Mouse (Mus musculus): ENCODE results near the gene H2al2a. TPM values are rescaled to one million over a fixed set of nuclear protein-coding genes. Genes with fewer than 3 reads are reported as not detected.

Gene H2al2a
- total RNA-seq (2021) = not detected
- long read RNA-seq, experiment 1 = 0 reads
- long read RNA-seq, experiment 2 = 0 reads

GRCm38 (mm10) chr2:17996858-17997257 is at the start of gene H2al2a:
H2al2a (minus strand) TSS chr2:17996958.
- no peak for DNase-seq

- no peak for DNase-seq
These were observed 49.4 kb upstream of the H2al2a start for GRCm38 (mm10) chr2:18046186-18046585.

- DNase-seq = no peak
These were observed 49.0 kb upstream of the H2al2a start for GRCm38 (mm10) chr2:18045781-18046181.

- DNase-seq = no peak
These were observed 48.5 kb upstream of the H2al2a start for GRCm38 (mm10) chr2:18045143-18045780.

- DNase-seq = peak; percentile 15
These were observed 44.6 kb upstream of the H2al2a start for GRCm38 (mm10) chr2:18041199-18041885.

- peak; percentile 4 for DNase-seq
These were observed 43.8 kb upstream of the H2al2a start for GRCm38 (mm10) chr2:18040347-18041160.

- DNase-seq = peak; percentile 45
These were observed 43.0 kb upstream of the H2al2a start for GRCm38 (mm10) chr2:18039566-18040290.

- DNase-seq = no peak
These were observed 42.2 kb upstream of the H2al2a start for GRCm38 (mm10) chr2:18038895-18039371.

- DNase-seq = no peak
These were observed 41.5 kb upstream of the H2al2a start for GRCm38 (mm10) chr2:18038141-18038752.

- DNase-seq = no peak
These were observed 40.7 kb upstream of the H2al2a start, which contains the start of gene A930004D18Rik for GRCm38 (mm10) chr2:18037491-18037890. A930004D18Rik (minus strand) TSS chr2:18037737.

- DNase-seq = no peak
These were observed 37.9 kb upstream of the H2al2a start for GRCm38 (mm10) chr2:18034371-18035250.

- DNase-seq = no peak
These were observed 36.7 kb upstream of the H2al2a start for GRCm38 (mm10) chr2:18033166-18034108.

GRCm38 (mm10) chr2:18032538-18032895 is 35.8 kb upstream of the H2al2a start:
- no peak for DNase-seq

- DNase-seq = peak; percentile 72
These were observed 35.2 kb upstream of the H2al2a start for GRCm38 (mm10) chr2:18031831-18032537.

- DNase-seq = peak; percentile 52
These were observed 34.6 kb upstream of the H2al2a start for GRCm38 (mm10) chr2:18031271-18031821.

GRCm38 (mm10) chr2:18030581-18030980 is 33.8 kb upstream of the H2al2a start:
- no peak for DNase-seq

GRCm38 (mm10) chr2:18029656-18030055 is 32.9 kb upstream of the H2al2a start:
- no peak for DNase-seq
